Mouse (Mus musculus) embryo, embryonic 10.5 days (tissue): ENCODE measurements around the gene Mfap5.
"Not testable (repeated sequence)": the region's sequence is repeated elsewhere in the genome, so short reads cannot be mapped to it uniquely, and the experiment has no call there.

Source experiments
- DNase-seq: peaks from one replicate; pipeline ENCODE4 v3.0.0-alpha.2; 2015; ENCODE audit warnings: low spot score

The Mfap5 gene

GRCm38 (mm10) chr6:122505545-122505944, at the start of gene Mfap5:
Gene Mfap5, plus strand, starts transcription at chr6:122505845.
- no peak for DNase-seq

- DNase-seq: no peak
Observed at GRCm38 (mm10) chr6:122458946-122459693, 46.5 kb upstream of the Mfap5 start.

- no peak for DNase-seq
Observed at GRCm38 (mm10) chr6:122466092-122466713, 39.4 kb upstream of the Mfap5 start.

GRCm38 (mm10) chr6:122469030-122469640, 36.5 kb upstream of the Mfap5 start:
- no peak for DNase-seq

GRCm38 (mm10) chr6:122470240-122470639, 35.4 kb upstream of the Mfap5 start:
- no peak for DNase-seq

GRCm38 (mm10) chr6:122471461-122471860, 34.2 kb upstream of the Mfap5 start:
- DNase-seq: not testable (repeated sequence)

GRCm38 (mm10) chr6:122478062-122478461, 27.6 kb upstream of the Mfap5 start:
- DNase-seq: no peak

GRCm38 (mm10) chr6:122485401-122486296, 20.0 kb upstream of the Mfap5 start:
- peak; percentile 58 for DNase-seq

- peak; percentile 91 for DNase-seq
Observed at GRCm38 (mm10) chr6:122486297-122487117, 19.1 kb upstream of the Mfap5 start.

- DNase-seq: peak; percentile 54
Observed at GRCm38 (mm10) chr6:122490929-122491512, 14.6 kb upstream of the Mfap5 start.

- DNase-seq: peak; percentile 98
Observed at GRCm38 (mm10) chr6:122491557-122491956, 14.1 kb upstream of the Mfap5 start.

- DNase-seq: peak; percentile 29
Observed at GRCm38 (mm10) chr6:122492479-122492878, 13.2 kb upstream of the Mfap5 start.

GRCm38 (mm10) chr6:122493799-122494472, 11.7 kb upstream of the Mfap5 start:
- DNase-seq: peak; percentile 51

GRCm38 (mm10) chr6:122495082-122495881, 10.4 kb upstream of the Mfap5 start:
- peak; percentile 79 for DNase-seq

GRCm38 (mm10) chr6:122496501-122496900, 9.1 kb upstream of the Mfap5 start:
- DNase-seq: peak; percentile 69

- no peak for DNase-seq
Observed at GRCm38 (mm10) chr6:122498661-122499060, 7.0 kb upstream of the Mfap5 start, which contains the start of gene Rimklb. Gene Rimklb, minus strand, starts transcription at chr6:122498761.

- DNase-seq: no peak
Observed at GRCm38 (mm10) chr6:122505041-122505440, 604 bp upstream of the Mfap5 start.

- DNase-seq: no peak
Observed at GRCm38 (mm10) chr6:122508494-122508893, 2.8 kb downstream of the Mfap5 start.
